Mouse (Mus musculus) kidney, postnatal 14 days (tissue): ENCODE measurements around the gene Olfr611.
"Not testable (repeated sequence)": the region's sequence is repeated elsewhere in the genome, so short reads cannot be mapped to it uniquely, and the experiment has no call there.

ENCODE experiments used
- DNase-seq: peaks from one replicate; pipeline ENCODE4 v3.0.0; 2022; ENCODE audit warnings: mixed read lengths

The Olfr611 gene

DNA sequence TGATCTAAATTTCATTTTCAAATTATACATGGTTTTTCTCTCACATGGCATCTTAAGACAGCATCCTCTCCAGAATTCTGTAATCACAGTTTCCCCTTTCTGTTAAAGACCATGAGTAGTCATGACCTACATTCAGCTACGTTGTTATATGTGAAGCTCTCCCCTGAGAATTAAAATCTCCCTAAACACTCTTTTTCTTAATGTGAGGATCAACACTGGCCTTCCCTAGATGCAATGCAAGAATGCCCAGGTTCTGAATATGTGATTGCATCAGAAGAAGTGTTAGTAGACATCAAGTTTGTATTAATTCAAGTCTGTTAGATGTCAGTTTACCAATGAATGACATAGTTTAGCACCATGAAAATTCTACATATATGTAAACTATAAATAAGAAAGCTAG, at the start of gene Olfr611:
TSS of gene Olfr611 (minus strand) at position 101 of the 400 bp plus-strand sequence.
- DNase-seq, result not testable (repeated sequence)

DNA sequence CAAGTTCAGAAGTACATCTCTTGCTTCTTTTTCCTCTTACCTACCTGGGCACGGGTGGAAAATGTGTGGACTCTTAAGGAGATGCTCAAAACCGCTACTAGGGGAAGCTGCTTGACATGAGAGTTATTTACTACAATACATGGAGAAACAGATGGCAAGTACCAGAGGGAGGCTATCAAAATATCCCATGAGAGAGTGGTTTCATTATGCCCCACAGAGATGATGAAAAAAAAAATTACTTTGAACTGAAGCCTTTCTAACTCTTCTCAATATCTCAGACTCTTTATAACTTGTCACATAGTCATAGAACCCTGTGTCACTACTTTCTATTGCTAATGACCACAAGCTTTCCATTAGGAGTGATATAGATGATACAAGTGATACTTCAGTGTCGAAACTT, 48.4 kb upstream of the Olfr611 start, which contains the start of gene Olfr616:
TSS of gene Olfr616 (minus strand) at position 101 of the 400 bp plus-strand sequence.
- DNase-seq, result no peak

DNA sequence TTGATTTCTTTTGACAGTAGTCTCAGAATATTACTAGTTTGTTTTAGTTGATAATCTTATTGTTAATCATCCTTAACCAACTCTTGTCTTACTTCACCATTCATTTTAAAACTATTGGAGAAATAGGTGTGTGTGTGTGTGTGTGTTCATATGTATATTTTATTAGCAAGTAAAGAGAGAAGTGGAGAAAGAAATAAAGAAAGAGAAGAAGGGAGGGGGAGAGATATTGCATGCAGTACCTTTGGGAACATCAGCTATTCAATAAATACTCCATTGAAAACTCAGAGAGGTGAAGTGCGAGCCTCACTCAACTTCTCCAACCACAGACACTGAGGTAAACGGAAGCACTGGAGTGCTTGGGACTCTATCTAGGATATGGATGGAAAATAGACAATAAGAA, 35.1 kb upstream of the Olfr611 start, which contains the start of gene Olfr615:
TSS of gene Olfr615 (plus strand) at position 301 of the 400 bp plus-strand sequence.
- DNase-seq, result no peak

DNA sequence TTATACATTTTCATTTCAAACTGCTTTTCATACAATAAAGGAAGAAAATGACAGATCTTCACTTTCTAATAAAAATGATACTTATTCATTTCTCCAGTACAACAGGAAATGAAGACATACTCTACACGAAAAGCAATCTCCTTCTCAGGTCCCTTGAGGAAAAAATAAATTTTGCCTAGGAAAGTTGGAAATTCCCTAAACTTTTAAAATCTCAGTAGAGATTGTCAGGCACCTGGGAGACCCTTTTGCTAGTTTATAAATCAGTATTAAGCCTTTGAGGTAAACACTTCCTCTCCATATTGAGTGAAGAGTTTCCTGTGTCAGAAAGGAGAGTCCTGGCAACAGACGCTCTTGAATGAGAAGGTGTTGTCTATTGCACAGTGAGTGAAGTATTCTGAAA, 27.1 kb upstream of the Olfr611 start, which contains the start of gene Olfr613:
TSS of gene Olfr613 (plus strand) at position 301 of the 400 bp plus-strand sequence.
- DNase-seq, result no peak

DNA sequence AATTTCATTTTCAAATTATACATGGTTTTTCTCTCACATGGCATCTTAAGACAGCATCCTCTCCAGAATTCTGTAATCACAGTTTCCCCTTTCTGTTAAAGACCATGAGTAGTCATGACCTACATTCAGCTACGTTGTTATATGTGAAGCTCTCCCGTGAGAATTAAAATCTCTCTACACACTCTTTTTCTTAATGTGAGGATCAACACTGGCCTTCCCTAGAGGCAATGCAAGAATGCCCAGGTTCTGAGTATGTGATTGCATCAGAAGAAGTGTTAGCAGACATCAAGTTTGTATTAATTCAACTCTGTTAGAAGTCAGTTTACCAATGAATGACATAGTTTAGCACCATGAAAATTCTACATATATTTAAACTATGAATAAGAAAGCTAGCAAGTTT, 22.0 kb upstream of the Olfr611 start, which contains the start of gene Olfr612:
TSS of gene Olfr612 (minus strand) at position 101 of the 400 bp plus-strand sequence.
- DNase-seq, result not testable (repeated sequence)

DNA sequence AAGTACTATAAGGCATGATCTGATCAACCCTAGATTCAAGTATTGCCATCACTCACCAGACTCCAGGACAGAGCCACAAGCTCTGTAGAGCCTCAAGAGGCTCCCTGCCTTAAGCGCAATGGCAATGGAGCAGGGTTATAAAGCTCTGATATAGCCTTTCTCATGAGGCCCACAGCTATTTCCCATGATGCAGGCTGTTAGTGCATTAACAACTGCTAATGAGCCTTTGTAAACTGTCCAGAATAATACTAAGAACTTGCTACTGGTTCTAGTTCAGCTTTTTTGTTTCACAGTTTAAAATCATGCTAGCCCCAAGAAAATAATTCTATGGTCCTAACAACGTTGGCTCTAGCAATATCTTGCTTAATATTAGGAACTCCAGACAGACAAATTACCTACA, 8.6 kb downstream of the Olfr611 start, which contains the start of gene Olfr610:
TSS of gene Olfr610 (minus strand) at position 101 of the 400 bp plus-strand sequence.
- no peak for DNase-seq

DNA sequence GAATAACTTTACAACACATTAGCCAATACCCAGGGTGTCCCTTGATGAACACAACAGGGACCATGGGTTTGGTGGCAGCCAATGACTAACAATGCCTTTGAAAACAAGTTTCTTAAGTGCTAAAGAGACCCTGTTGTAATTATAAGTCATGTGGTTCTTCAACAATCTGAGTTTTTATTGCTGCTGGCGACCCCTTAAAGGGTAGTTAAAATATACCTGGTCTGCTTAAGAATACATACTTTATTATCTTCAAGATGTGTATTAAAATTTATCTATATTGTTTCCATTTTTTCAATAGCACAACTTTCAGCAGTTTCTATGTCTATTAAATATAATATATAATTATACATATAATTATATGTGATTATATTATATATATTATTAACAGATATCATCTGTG, 22.7 kb downstream of the Olfr611 start, which contains the start of gene Olfr609:
TSS of gene Olfr609 (minus strand) at position 101 of the 400 bp plus-strand sequence.
- no peak for DNase-seq

DNA sequence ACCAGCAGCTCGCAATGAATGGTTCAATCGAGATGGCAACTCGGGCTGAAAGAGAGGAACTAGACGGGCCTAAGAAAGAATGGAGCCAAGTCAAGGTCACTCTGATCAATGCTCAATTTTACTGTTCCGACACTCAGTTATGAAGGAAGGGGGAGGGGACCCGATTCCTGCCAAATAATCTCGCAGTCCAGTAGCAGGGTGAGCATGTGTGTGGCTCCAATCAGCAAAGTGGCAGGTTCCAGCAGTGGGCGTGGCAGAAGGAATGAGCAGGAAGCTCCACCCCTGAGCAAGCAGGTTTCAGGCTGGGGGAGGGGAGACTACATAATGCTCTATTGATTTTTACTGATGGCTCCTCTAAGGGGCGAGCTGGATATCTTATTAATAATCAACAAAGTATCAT, 43.5 kb downstream of the Olfr611 start:
- not testable (repeated sequence) for DNase-seq

DNA sequence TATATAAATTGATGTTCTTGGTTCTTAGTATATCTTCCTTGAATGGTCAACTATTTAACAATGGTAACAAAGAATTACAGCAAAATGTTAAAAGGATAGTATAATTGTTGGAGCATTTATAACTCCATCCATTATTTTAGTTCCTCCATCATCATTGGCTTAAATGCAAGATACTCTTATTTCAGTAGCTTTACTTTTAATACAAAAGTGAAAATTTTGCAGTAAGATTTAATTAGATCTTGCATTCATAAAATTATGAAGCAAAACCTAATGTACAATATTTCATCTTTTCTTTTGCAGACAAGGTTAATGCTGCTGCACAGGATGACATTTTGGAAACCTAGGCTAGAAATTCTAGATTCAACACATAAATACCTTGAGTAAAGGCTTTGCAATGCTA, 51.1 kb downstream of the Olfr611 start, which contains the start of gene Olfr608:
TSS of gene Olfr608 (plus strand) at position 301 of the 400 bp plus-strand sequence.
- no peak for DNase-seq
